Mouse (Mus musculus) mesoderm, embryonic 11.5 days (tissue): ENCODE data around the gene Btbd35f4.
"Not testable (repeated sequence)": the region's sequence is repeated elsewhere in the genome, so short reads cannot be mapped to it uniquely, and the experiment has no call there.

Experiments
- DNase-seq: peaks from one replicate; pipeline ENCODE4 v3.0.0-alpha.2; 2012; ENCODE audit warnings: low read depth, low spot score

The Btbd35f4 gene

GRCm38 (mm10) chrX:4800196-4800595 lies at the start of gene Btbd35f4:
TSS of gene Btbd35f4 (plus strand) at chrX:4800496.
- not testable (repeated sequence) for DNase-seq

GRCm38 (mm10) chrX:4840016-4840415 lies 39.7 kb downstream of the Btbd35f4 start:
- not testable (repeated sequence) for DNase-seq
